Mouse (Mus musculus) yolk sac, embryonic 10.5 days (tissue): ENCODE data around the gene E130309D02Rik.

ENCODE experiments used
- DNase-seq: peaks from one replicate; pipeline ENCODE4 v3.0.0-alpha.2; 2017; ENCODE audit warnings: low spot score

Gene E130309D02Rik

GRCm38 (mm10) chr5:143266794-143267193 is 48.4 kb downstream of the E130309D02Rik start:
- DNase-seq, result no peak

DNA sequence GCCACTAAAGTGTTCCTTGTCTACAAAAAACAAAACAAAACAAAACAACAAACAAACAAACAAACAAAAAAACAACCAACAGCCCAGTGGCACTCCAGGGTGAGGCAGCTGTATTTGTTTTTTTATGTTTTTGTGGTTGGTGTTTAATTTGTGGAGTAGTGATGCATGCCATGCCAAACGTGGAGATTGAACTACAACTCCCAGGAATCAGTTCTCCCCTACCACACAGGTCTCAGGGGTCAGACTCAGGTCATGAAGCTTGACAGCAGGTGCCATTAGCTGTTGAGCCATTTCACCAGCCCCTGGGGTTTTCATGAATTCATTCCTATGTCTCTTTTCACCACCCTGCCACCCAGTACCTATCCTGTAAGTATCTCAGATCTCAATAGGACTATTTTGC is 49.8 kb downstream of the E130309D02Rik start:
- no peak for DNase-seq

GRCm38 (mm10) chr5:143264689-143265088 is 50.5 kb downstream of the E130309D02Rik start:
- no peak for DNase-seq

GRCm38 (mm10) chr5:143261636-143262035 is 53.5 kb downstream of the E130309D02Rik start:
- DNase-seq, result no peak

GRCm38 (mm10) chr5:143255802-143256201 is 59.4 kb downstream of the E130309D02Rik start:
- no peak for DNase-seq

DNA sequence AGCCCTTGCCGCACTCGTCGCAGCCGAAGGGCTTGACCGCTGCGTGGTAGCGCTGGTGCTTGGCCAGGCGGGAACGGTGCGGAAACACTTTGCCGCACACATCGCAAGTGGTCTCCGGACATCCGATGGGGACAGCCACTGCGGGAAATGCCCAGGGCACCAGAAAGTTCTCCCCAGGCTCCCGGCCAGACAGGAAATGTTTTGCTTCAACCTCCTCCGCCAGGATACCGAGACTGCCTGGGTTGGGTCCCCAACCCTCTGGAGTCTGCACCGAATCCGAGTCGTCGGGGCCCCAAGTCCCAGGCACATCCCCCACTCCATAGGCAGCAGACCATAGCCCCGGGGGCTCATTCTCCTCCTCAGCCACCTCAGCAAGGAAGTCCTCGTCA is 60.0 kb downstream of the E130309D02Rik start:
- no peak for DNase-seq

DNA sequence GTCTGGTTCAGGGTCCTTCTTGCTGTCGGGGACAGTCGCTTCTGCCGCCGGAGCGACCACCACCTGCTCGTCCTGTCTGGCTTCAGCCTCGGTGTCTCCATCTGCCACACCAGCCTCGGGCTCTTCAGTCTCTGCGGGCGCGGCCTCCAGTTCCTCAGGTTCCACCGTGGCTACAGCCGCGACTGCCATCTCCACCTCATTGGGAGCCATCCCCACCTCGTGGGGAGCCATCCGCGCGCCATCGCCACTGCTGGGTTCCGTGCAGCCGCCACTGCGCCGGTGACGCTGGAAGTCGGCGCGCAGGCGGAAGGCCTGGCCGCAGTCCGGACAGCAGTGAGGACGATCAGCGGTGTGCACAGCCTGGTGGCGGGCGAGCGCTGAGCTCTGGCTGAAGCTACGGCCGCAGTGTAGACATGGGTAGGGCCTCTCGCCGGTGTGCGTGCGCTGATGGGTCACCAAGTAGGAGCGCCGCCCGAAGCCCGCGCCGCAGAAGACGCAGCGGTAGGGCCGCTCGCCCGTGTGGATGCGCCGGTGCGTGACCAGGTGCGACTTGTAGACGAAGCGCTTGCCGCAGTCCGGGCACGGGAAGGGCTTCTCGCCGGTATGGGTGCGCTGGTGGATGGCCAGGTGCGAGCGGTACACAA is 60.6 kb downstream of the E130309D02Rik start:
- no peak for DNase-seq

- no peak for DNase-seq
Measured at GRCm38 (mm10) chr5:143253881-143254486, 61.2 kb downstream of the E130309D02Rik start.

GRCm38 (mm10) chr5:143253186-143253880 is 61.8 kb downstream of the E130309D02Rik start:
- DNase-seq, result no peak

GRCm38 (mm10) chr5:143252791-143253185 is 62.4 kb downstream of the E130309D02Rik start:
- DNase-seq, result no peak

- DNase-seq, result no peak
Measured at GRCm38 (mm10) chr5:143252039-143252438, 63.1 kb downstream of the E130309D02Rik start.
